Mouse (Mus musculus): ENCODE data around the gene Ephb2. TPM values are rescaled to one million over a fixed set of nuclear protein-coding genes. Genes with fewer than 3 reads are reported as not detected.

The Ephb2 gene
- polyA plus RNA-seq (2012): 0.03 TPM in 1 of 2 replicates, not detected in the other

DNA sequence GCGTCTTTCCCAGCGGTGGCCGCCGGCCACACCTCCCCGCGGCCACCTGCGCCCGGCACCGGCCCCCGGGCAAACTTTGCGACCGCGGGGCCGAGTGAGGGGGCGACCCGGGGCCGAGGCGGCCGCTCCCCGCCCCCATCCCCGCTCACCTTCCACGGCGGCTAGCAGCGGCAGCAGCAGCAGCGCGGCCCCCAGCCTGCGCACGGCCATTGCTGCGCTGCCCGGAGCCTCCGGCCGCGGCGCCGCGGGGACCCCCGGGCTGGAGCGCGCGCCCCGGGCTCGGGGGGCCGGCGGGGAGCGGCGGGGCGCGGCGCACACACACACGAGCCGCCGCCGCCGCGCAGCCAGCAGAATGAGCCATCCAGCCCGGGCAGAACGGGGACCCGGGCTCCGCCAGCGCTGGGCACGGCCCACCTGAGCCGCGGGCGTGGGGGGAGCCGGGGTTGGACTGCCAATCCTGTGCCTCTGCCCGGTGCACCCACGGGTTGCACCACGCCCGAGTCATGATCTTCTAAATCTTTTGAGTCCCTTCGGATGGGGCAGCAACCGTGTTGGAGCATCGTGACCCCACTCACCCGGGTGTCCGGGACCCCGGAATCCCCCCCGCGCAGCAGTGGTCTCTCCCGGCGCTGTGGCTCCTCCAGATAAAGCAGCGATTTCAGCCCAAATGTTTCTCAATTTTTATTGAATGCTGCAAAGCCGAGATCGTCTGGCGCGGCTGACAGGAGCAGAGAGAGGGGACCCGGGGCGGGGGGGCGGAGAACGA, at the start of gene Ephb2:
Ephb2 (minus strand) TSS at position 368 of the 766 bp plus-strand sequence.
- TF ChIP-seq GATA1 (IDR thresholded peaks at IDR 0.05; ENCODE audit: low read length): no peak

DNA sequence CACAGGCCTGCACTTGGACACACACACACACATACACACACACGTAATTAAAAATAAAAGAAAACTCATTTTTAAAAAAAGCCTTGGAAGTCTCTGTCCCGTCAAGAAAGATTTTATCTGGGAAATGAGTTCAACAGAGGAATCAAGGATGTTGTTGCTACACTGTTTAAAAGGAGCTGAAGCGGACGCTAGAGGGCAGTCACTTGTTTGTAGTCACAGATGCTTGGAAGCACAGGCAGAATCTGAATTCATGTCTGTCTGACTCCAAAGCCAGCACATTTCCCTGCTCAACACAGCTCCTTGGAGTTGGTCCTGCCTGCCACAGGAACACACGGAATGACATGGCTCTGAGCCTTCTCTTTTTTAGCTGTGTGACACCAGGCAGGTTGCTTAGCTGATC, 42.8 kb upstream of the Ephb2 start:
- no peak for TF ChIP-seq GATA1 (IDR thresholded peaks at IDR 0.05; ENCODE audit: low read length)

GRCm38 (mm10) chr4:136878171-136878570, 42.4 kb upstream of the Ephb2 start:
- TF ChIP-seq GATA1 (IDR thresholded peaks at IDR 0.05; ENCODE audit: low read length): no peak

GRCm38 (mm10) chr4:136876971-136877370, 41.2 kb upstream of the Ephb2 start:
- no peak for TF ChIP-seq GATA1 (IDR thresholded peaks at IDR 0.05; ENCODE audit: low read length)

DNA sequence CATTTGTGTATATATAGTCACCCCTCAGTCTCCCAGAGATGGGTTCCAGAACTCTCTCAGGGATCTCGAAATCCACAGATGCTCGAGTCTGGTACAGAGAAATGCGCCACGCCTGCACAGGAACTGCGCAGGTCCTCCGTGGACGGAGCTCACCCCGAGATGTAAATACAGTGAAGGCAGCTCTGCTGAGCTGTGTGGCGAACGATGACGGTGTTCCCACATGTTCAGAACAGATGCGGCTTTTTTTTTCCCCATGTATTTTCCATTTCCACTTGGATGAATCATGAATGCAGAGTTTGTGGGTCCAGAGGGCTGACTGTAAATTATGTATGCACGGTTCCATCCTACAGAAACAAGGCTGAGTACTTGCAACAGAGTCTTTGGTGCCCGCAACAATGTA, 39.2 kb upstream of the Ephb2 start:
- no peak for TF ChIP-seq GATA1 (IDR thresholded peaks at IDR 0.05; ENCODE audit: low read length)

GRCm38 (mm10) chr4:136868371-136868770, 32.6 kb upstream of the Ephb2 start:
- no peak for TF ChIP-seq GATA1 (IDR thresholded peaks at IDR 0.05; ENCODE audit: low read length)

DNA sequence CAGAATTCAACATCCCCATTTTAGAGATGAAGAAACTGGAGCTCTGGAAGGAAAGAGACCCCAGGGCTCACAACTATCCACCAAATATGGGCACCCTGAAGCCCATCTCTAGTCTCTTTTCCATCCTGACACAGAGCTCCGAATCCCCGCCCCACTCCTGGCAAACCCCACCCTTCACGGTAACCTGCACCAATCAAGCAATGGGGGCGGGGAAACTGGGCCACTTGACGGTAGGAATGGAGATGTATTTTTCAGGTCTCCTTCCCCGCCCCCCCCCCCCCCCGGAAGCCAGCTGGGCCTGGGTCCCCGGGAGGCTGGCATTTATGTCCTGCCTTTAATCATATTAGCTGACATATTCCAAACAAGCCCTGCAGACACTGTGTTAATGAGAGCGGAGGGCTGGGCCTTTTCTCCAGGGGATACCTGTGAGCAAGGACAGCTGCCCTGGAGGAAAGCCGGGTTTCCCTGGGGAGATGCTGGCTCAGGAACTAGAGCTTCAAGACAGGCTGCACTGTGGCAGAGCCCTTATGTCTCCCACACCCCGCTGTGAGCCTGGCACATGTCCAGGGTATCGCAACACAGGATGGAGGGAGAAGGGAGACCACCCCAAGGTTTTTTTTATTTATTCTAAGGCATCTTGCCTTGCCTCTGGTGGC, 32.0 kb upstream of the Ephb2 start:
- TF ChIP-seq GATA1 (IDR thresholded peaks at IDR 0.05; ENCODE audit: low read length): no peak

DNA sequence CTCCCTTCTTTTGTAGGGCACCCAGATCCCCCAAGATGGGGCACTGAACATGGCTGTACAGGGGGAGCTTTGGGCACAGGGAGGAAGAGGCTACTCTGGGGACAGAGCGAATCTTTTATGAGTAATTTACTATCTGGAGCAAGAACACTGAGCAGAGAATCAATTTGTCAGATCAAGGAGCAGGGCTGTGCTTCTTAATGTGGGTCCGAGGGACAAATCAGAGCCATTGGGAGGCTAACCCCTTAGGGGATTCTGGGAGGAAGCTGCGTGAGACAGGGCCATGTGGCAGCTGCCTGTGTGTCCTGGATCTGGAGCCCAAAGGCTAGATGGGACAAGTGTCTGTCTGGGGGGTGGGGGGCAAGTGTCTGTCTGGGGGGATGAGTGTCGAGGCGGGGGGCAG, 29.7 kb upstream of the Ephb2 start:
- TF ChIP-seq GATA1 (IDR thresholded peaks at IDR 0.05; ENCODE audit: low read length): no peak

DNA sequence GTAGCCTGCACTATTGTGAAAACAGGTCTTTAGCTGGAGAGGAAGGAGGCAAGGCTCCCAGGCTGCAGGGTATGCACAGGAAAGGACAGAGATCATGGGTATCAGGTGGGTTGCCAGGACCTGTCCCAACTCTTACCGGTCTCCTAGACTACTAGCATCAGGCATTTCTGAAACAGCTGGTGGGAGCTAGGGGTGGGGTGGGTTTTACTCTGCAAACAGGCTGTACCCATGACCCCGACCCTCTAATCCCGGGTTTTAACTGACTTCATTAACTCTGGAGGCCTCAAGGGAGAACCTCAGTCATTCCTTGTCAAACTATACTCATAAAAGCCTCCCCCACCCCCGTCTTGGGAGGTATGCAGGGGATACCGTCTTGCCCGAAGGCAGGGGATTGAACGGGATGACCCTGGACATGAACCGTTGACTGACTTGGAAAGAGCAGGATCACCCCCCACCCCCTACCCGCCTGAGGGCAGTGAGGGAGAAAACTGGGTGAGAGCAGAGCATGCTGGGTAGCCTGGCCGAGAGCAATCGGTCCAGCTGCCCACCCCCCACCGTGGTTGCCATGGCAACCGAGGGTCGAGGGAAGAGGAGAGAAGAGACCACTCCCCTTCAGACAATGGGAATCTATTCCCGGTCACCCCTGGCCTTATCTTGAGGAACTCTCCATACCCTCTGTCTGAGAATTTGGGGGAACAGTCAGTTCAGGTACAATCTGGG, 29.1 kb upstream of the Ephb2 start:
- no peak for TF ChIP-seq GATA1 (IDR thresholded peaks at IDR 0.05; ENCODE audit: low read length)

- TF ChIP-seq GATA1 (IDR thresholded peaks at IDR 0.05; ENCODE audit: low read length): no peak
Observed at GRCm38 (mm10) chr4:136863517-136863916, 27.7 kb upstream of the Ephb2 start.

DNA sequence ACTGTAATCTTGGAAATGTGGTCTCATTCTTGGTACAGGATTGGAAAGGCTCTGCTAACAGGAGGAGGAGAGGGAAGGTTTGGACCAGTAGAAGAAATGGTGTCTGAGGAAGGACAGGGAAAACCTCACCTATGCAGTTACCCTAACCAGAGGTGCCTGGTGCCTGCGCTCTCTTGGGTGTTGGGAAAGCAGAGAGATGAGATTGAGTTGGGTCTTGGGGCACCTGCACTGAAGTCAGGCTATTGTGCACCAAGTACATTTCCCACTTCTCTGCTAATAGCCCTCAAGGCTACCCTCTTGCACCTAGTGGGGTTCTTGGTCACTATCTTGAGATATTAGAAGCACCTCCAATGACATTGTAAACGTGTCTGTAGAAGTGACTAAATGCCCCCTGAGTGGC, 26.6 kb upstream of the Ephb2 start:
- TF ChIP-seq GATA1 (IDR thresholded peaks at IDR 0.05; ENCODE audit: low read length): no peak

- TF ChIP-seq GATA1 (IDR thresholded peaks at IDR 0.05; ENCODE audit: low read length): no peak
Observed at GRCm38 (mm10) chr4:136861806-136862205, 26.0 kb upstream of the Ephb2 start.

- no peak for TF ChIP-seq GATA1 (IDR thresholded peaks at IDR 0.05; ENCODE audit: low read length)
Observed at GRCm38 (mm10) chr4:136860022-136860421, 24.2 kb upstream of the Ephb2 start.

DNA sequence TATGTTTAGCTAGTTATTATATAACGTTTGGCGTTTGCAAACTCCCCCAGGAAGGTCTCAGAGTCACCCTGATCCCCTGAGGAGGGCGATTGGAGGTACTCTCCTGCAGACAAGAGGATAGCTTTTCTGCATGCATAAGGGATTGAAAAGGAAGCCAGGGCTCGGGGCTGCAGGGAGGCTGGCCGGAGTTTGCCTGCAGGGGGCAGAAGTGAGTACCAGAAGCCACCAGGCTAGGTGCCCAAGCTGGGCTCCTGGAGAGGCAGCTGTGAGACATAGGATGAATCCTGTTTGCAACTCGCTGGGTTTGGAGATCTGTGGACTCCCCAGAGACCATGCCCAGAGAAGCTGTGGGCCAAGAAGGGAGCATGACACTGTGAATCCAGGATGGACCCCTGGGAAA, 19.3 kb upstream of the Ephb2 start:
- TF ChIP-seq GATA1 (IDR thresholded peaks at IDR 0.05; ENCODE audit: low read length): no peak

GRCm38 (mm10) chr4:136852989-136853388, 17.2 kb upstream of the Ephb2 start:
- no peak for TF ChIP-seq GATA1 (IDR thresholded peaks at IDR 0.05; ENCODE audit: low read length)

GRCm38 (mm10) chr4:136852119-136852518, 16.3 kb upstream of the Ephb2 start:
- TF ChIP-seq GATA1 (IDR thresholded peaks at IDR 0.05; ENCODE audit: low read length): no peak

Measured in G1E-ER4 (cell line).